15 mouse cellular contexts compared by ENCODE assay signal in genomic region chr14:25223091-25223490, GRCm38 (mm10).
"Had no signal": no experiment of that assay in that cellular context is flagged by ENCODE, and none has a peak within 500 bp of the region (broad histone marks: within the 10 kb centered on the region; RNA-seq: fewer than 3 reads in every experiment).

No protein-coding gene starts in this region.

- H3K27me3 ChIP-seq: limb, embryonic 15.5 days; liver, embryonic 12.5 days; lung, embryonic 15.5 days; midbrain, embryonic 13.5 days had no signal

- H3K27ac ChIP-seq: kidney, postnatal 0 days; limb, embryonic 15.5 days; liver, embryonic 12.5 days; lung, embryonic 15.5 days; midbrain, embryonic 13.5 days; neural tube, embryonic 15.5 days had no signal

- DNase-seq: kidney, postnatal 36 days; layer of hippocampus, adult 9-11 months; layer of hippocampus, postnatal 36 days; lung, postnatal 14 days; right cerebral cortex, postnatal 4 days; spleen, adult 18-20 months; thymus, adult 18-20 months; thymus, postnatal 14 days had no signal

- H3K36me3 ChIP-seq: limb, embryonic 15.5 days; liver, embryonic 12.5 days; lung, embryonic 15.5 days; midbrain, embryonic 13.5 days; neural tube, embryonic 15.5 days had no signal

- H3K4me3 ChIP-seq: limb, embryonic 15.5 days; liver, embryonic 12.5 days; lung, embryonic 15.5 days; midbrain, embryonic 13.5 days; myocyte; neural tube, embryonic 15.5 days had no signal

- ATAC-seq: liver, embryonic 12.5 days; midbrain, embryonic 13.5 days had no signal

- H3K9me3 ChIP-seq: limb, embryonic 15.5 days; liver, embryonic 12.5 days; lung, embryonic 15.5 days; midbrain, embryonic 13.5 days; neural tube, embryonic 15.5 days had no signal

- H3K4me2 ChIP-seq: limb, embryonic 15.5 days; liver, embryonic 12.5 days; lung, embryonic 15.5 days; midbrain, embryonic 13.5 days; neural tube, embryonic 15.5 days had no signal

- H3K9ac ChIP-seq: limb, embryonic 15.5 days; liver, embryonic 12.5 days; lung, embryonic 15.5 days; midbrain, embryonic 13.5 days; neural tube, embryonic 15.5 days had no signal
